Mouse (Mus musculus) hindbrain, embryonic 15.5 days (tissue): Measurements from ENCODE around the gene Odf3l1. TPM values are rescaled to one million over a fixed set of nuclear protein-coding genes. Genes with fewer than 3 reads are reported as not detected.

Experiments used
- ATAC-seq: fragments of 200-750 bp; cut with Nextera tagmentation; 2 replicates; pipeline ENCODE4 v1.8.0; 2017; ENCODE audit warnings: low read depth, moderate number of reproducible peaks, moderate TSS enrichment; ENCODE audit not compliant: low FRiP score
- H3K27ac ChIP-seq: fragments of 300-500 bp; sonication (generic); replicated peaks from 2 replicates; pipeline ENCODE4 v1.5.1; 2015; ENCODE audit warnings: mild to moderate bottlenecking, inconsistent platforms
- H3K27me3 ChIP-seq: fragments of 300-500 bp; sonication (generic); 2 replicates; pipeline ENCODE4 v1.6.1; 2015; ENCODE audit warnings: control low read depth, inconsistent platforms
- H3K36me3 ChIP-seq: fragments of 300-500 bp; sonication (generic); 2 replicates; pipeline ENCODE4 v1.6.1; 2015; ENCODE audit warnings: control low read depth, inconsistent platforms
- H3K4me1 ChIP-seq: fragments of 300-500 bp; sonication (generic); replicated peaks from 2 replicates; pipeline ENCODE4 v1.6.1; 2015; ENCODE audit warnings: control low read depth, inconsistent platforms
- H3K4me2 ChIP-seq: fragments of 300-500 bp; sonication (generic); 2 replicates; pipeline ENCODE4 v1.6.1; 2015; ENCODE audit warnings: moderate library complexity, mild to moderate bottlenecking, inconsistent platforms
- H3K4me3 ChIP-seq: fragments of 300-500 bp; sonication (generic); 2 replicates; pipeline ENCODE4 v1.5.1; 2015; ENCODE audit warnings: mild to moderate bottlenecking, inconsistent platforms
- H3K9ac ChIP-seq: fragments of 300-500 bp; sonication (generic); 2 replicates; pipeline ENCODE4 v1.6.1; 2015; ENCODE audit warnings: inconsistent platforms
- H3K9me3 ChIP-seq: fragments of 300-500 bp; sonication (generic); 2 replicates; pipeline ENCODE4 v1.6.1; 2016; ENCODE audit warnings: control low read depth, inconsistent platforms
- WGBS: fragments of 180-500 bp; shearing (Covaris S2); methylation state at CpG from one replicate; pipeline ENCODE4 v1.1.7; 2015; 5-methylcytosine and 5-hydroxymethylcytosine counted together
- polyA plus RNA-seq: library from polyadenylated mRNA; unstranded; fragments of >200 nt; fragmentation: Nextera tagmentation; extraction: Ambion mirVana; gene quantifications from 2 replicates; pipeline ENCODE4 v1.2.1, GENCODE M21; 2015

Odf3l1 gene
- polyA plus RNA-seq, 1 experiment from 2014 or later, result 0.12 TPM

GRCm38 (mm10) chr9:56880790-56881189 lies 16.3 kb upstream of the Odf3l1 start:
- ATAC-seq, result no peak
- no peak overlapping the region for H3K4me3 ChIP-seq
- no peaks in the 10 kb centered on the region for H3K36me3 ChIP-seq
- H3K4me2 ChIP-seq, result no peak overlapping the region
- H3K4me1 ChIP-seq, result peaks cover 21% of the 10 kb centered on the region
- peak overlapping the region; percentile 20 for H3K27ac ChIP-seq
- no peaks in the 10 kb centered on the region for H3K9me3 ChIP-seq
- WGBS, result 69% methylated on average over 9 of the region's 9 CpGs
- H3K9ac ChIP-seq, result no peak overlapping the region
- H3K27me3 ChIP-seq, result no peaks in the 10 kb centered on the region

- Histone ChIP-seq H3K4me3 (no peak overlapping the region), H3K4me2 (no peak overlapping the region), H3K27ac (0 out of 2 replicates have a peak overlapping the region, but pooled peaks have one; percentile 24), H3K4me1 (peaks cover 16% of the 10 kb centered on the region), H3K9me3 (no peaks in the 10 kb centered on the region), H3K36me3 (no peaks in the 10 kb centered on the region), H3K27me3 (no peaks in the 10 kb centered on the region), H3K9ac (no peak overlapping the region)
- no peak for ATAC-seq
- WGBS, result 79% methylated on average over 5 of the region's 5 CpGs
Measured at GRCm38 (mm10) chr9:56877284-56877683, 12.8 kb upstream of the Odf3l1 start.

GRCm38 (mm10) chr9:56876784-56877183 lies 12.3 kb upstream of the Odf3l1 start:
- H3K27ac ChIP-seq, result 0 out of 2 replicates have a peak overlapping the region, but pooled peaks have one; percentile 24
- H3K36me3 ChIP-seq, result no peaks in the 10 kb centered on the region
- no peaks in the 10 kb centered on the region for H3K27me3 ChIP-seq
- H3K4me2 ChIP-seq, result no peak overlapping the region
- no peak overlapping the region for H3K4me3 ChIP-seq
- peaks cover 11% of the 10 kb centered on the region for H3K4me1 ChIP-seq
- H3K9me3 ChIP-seq, result no peaks in the 10 kb centered on the region
- H3K9ac ChIP-seq, result no peak overlapping the region
- no peak for ATAC-seq
- 35% methylated on average over 9 of the region's 9 CpGs for WGBS

- no peaks in the 10 kb centered on the region for H3K9me3 ChIP-seq
- H3K4me3 ChIP-seq, result no peak overlapping the region
- no peak overlapping the region for H3K4me2 ChIP-seq
- no peaks in the 10 kb centered on the region for H3K27me3 ChIP-seq
- H3K36me3 ChIP-seq, result no peaks in the 10 kb centered on the region
- H3K9ac ChIP-seq, result no peak overlapping the region
- WGBS, result 82% methylated on average over 1 of the region's 1 CpGs
- no peak for ATAC-seq
- H3K27ac ChIP-seq, result no peak overlapping the region
- H3K4me1 ChIP-seq, result peaks cover 18% of the 10 kb centered on the region
Measured at GRCm38 (mm10) chr9:56873097-56873496, 8.6 kb upstream of the Odf3l1 start.

GRCm38 (mm10) chr9:56872105-56872903 lies 7.8 kb upstream of the Odf3l1 start:
- H3K27me3 ChIP-seq, result no peaks in the 10 kb centered on the region
- H3K9ac ChIP-seq, result no peak overlapping the region
- no peak for ATAC-seq
- H3K9me3 ChIP-seq, result no peaks in the 10 kb centered on the region
- H3K36me3 ChIP-seq, result no peaks in the 10 kb centered on the region
- no peak overlapping the region for H3K4me2 ChIP-seq
- H3K4me1 ChIP-seq, result peaks cover 22% of the 10 kb centered on the region
- 79% methylated on average over 5 of the region's 5 CpGs for WGBS
- no peak overlapping the region for H3K4me3 ChIP-seq
- H3K27ac ChIP-seq, result no peak overlapping the region

- Histone ChIP-seq H3K4me3 (no peak overlapping the region), H3K27ac (no peak overlapping the region), H3K9ac (no peak overlapping the region), H3K4me2 (no peak overlapping the region), H3K9me3 (no peaks in the 10 kb centered on the region), H3K27me3 (no peaks in the 10 kb centered on the region), H3K4me1 (peaks cover 13% of the 10 kb centered on the region), H3K36me3 (no peaks in the 10 kb centered on the region)
- WGBS, result 47% methylated on average over 5 of the region's 5 CpGs
- ATAC-seq, result no peak
Measured at GRCm38 (mm10) chr9:56871191-56871590, 6.7 kb upstream of the Odf3l1 start.

GRCm38 (mm10) chr9:56870778-56871177 lies 6.3 kb upstream of the Odf3l1 start:
- Histone ChIP-seq H3K27ac (no peak overlapping the region), H3K36me3 (no peaks in the 10 kb centered on the region), H3K4me1 (peaks cover 13% of the 10 kb centered on the region), H3K4me2 (no peak overlapping the region), H3K27me3 (peaks cover 1% of the 10 kb centered on the region; the same call in 1 of the 2 replicates), H3K9ac (no peak overlapping the region), H3K9me3 (no peaks in the 10 kb centered on the region), H3K4me3 (no peak overlapping the region)
- no peak for ATAC-seq
- 72% methylated on average over 10 of the region's 10 CpGs for WGBS

- no peak overlapping the region for H3K27ac ChIP-seq
- peaks cover 10% of the 10 kb centered on the region; the same call in 1 of the 2 replicates for H3K27me3 ChIP-seq
- no peaks in the 10 kb centered on the region for H3K36me3 ChIP-seq
- no peak overlapping the region for H3K4me2 ChIP-seq
- H3K4me1 ChIP-seq, result peaks cover 19% of the 10 kb centered on the region
- no peak overlapping the region for H3K9ac ChIP-seq
- ATAC-seq, result no peak
- no peak overlapping the region for H3K4me3 ChIP-seq
- 73% methylated on average over 13 of the region's 13 CpGs for WGBS
- H3K9me3 ChIP-seq, result no peaks in the 10 kb centered on the region
Measured at GRCm38 (mm10) chr9:56869552-56869951, 5.1 kb upstream of the Odf3l1 start.

GRCm38 (mm10) chr9:56868292-56868691 lies 3.8 kb upstream of the Odf3l1 start:
- Histone ChIP-seq H3K4me1 (peaks cover 26% of the 10 kb centered on the region), H3K4me3 (no peak overlapping the region), H3K9me3 (no peaks in the 10 kb centered on the region), H3K36me3 (no peaks in the 10 kb centered on the region), H3K4me2 (peak overlapping the region; percentile 15), H3K27me3 (peaks cover 21% of the 10 kb centered on the region), H3K9ac (no peak overlapping the region), H3K27ac (peak overlapping the region; percentile 43)
- ATAC-seq, result peak; percentile 86
- 40% methylated on average over 6 of the region's 6 CpGs for WGBS

GRCm38 (mm10) chr9:56866430-56866829 lies 2.0 kb upstream of the Odf3l1 start:
- Histone ChIP-seq H3K27me3 (peaks cover 21% of the 10 kb centered on the region), H3K4me3 (peak overlapping the region; percentile 26; the same call in 1 of the 2 replicates), H3K36me3 (no peaks in the 10 kb centered on the region), H3K9ac (no peak overlapping the region), H3K4me1 (peaks cover 26% of the 10 kb centered on the region), H3K9me3 (no peaks in the 10 kb centered on the region), H3K4me2 (peak overlapping the region; percentile 48), H3K27ac (no peak overlapping the region)
- 85% methylated on average over 5 of the region's 5 CpGs for WGBS
- ATAC-seq, result no peak

GRCm38 (mm10) chr9:56865673-56866400 lies 1.4 kb upstream of the Odf3l1 start:
- Histone ChIP-seq H3K4me3 (peak overlapping the region; percentile 26), H3K27me3 (peaks cover 21% of the 10 kb centered on the region), H3K9me3 (no peaks in the 10 kb centered on the region), H3K4me2 (peak overlapping the region; percentile 48), H3K9ac (no peak overlapping the region), H3K4me1 (peaks cover 26% of the 10 kb centered on the region), H3K36me3 (no peaks in the 10 kb centered on the region), H3K27ac (no peak overlapping the region)
- no peak for ATAC-seq
- 77% methylated on average over 11 of the region's 11 CpGs for WGBS

GRCm38 (mm10) chr9:56864832-56865231 lies 353 bp upstream of the Odf3l1 start, which contains the start of gene Cspg4:
Cspg4 (plus strand) TSS chr9:56865033.
- Histone ChIP-seq H3K27me3 (peaks cover 21% of the 10 kb centered on the region), H3K4me3 (peak within 1 kb of the TSS; percentile 26), H3K4me1 (peaks cover 26% of the 10 kb centered on the region), H3K36me3 (no peaks in the 10 kb centered on the region), H3K9ac (no peak within 1 kb of the TSS), H3K9me3 (no peaks in the 10 kb centered on the region), H3K4me2 (peak within 1 kb of the TSS; percentile 48), H3K27ac (no peak within 1 kb of the TSS)
- no peak for ATAC-seq
- 4% methylated on average over 24 of the region's 24 CpGs for WGBS
